Mouse (Mus musculus) gastrocnemius, adult 18-20 months (tissue): ENCODE results near the gene Gtf3c6. TPM values are rescaled to one million over a fixed set of nuclear protein-coding genes. Genes with fewer than 3 reads are reported as not detected.

Experiments used
- DNase-seq: peaks from one replicate; pipeline ENCODE4 v3.0.0; 2021; ENCODE audit warnings: low spot score
- total RNA-seq, 2 experiments: library from RNA; stranded (reverse); gene quantifications; 2 replicates each; pipeline ENCODE4 v1.2.3; 2021

The Gtf3c6 gene
- total RNA-seq, 2 experiments from 2014 or later, result 27.1 to 34.8 TPM

GRCm38 (mm10) chr10:40259542-40259941 is 1.6 kb upstream of the Gtf3c6 start:
- no peak for DNase-seq

GRCm38 (mm10) chr10:40258976-40259375 is 1.1 kb upstream of the Gtf3c6 start:
- DNase-seq, result peak; percentile 67

- peak; percentile 67 for DNase-seq
These were observed 576 bp upstream of the Gtf3c6 start for GRCm38 (mm10) chr10:40258401-40258966.

- no peak for DNase-seq
These were observed 1.2 kb downstream of the Gtf3c6 start for GRCm38 (mm10) chr10:40256716-40257115.

GRCm38 (mm10) chr10:40250969-40251368 is 6.9 kb downstream of the Gtf3c6 start:
- no peak for DNase-seq

GRCm38 (mm10) chr10:40249625-40250024 is 8.3 kb downstream of the Gtf3c6 start:
- DNase-seq, result no peak

GRCm38 (mm10) chr10:40247166-40247716 is 10.7 kb downstream of the Gtf3c6 start:
- DNase-seq, result no peak

GRCm38 (mm10) chr10:40246374-40247165 is 11.3 kb downstream of the Gtf3c6 start, which contains the start of gene Rpf2:
TSS of gene Rpf2 (minus strand) at chr10:40247036.
- peak; percentile 78 for DNase-seq

GRCm38 (mm10) chr10:40237826-40238225 is 20.1 kb downstream of the Gtf3c6 start:
- no peak for DNase-seq

GRCm38 (mm10) chr10:40233241-40233640 is 24.7 kb downstream of the Gtf3c6 start:
- DNase-seq, result no peak

GRCm38 (mm10) chr10:40232442-40232841 is 25.5 kb downstream of the Gtf3c6 start:
- DNase-seq, result no peak

- no peak for DNase-seq
These were observed 28.2 kb downstream of the Gtf3c6 start for GRCm38 (mm10) chr10:40229725-40230124.

GRCm38 (mm10) chr10:40227660-40228303 is 30.1 kb downstream of the Gtf3c6 start:
- DNase-seq, result no peak

- no peak for DNase-seq
These were observed 39.0 kb downstream of the Gtf3c6 start for GRCm38 (mm10) chr10:40218874-40219273.

- DNase-seq, result peak; percentile 95
These were observed 45.3 kb downstream of the Gtf3c6 start for GRCm38 (mm10) chr10:40212443-40213169.

Other genes with a start within 250 kb of the Gtf3c6 start
- gene Mfsd4b1, start 232.8 kb downstream of the Gtf3c6 start, total RNA-seq, result 1 to 10 TPM; 2.0 to 2.2 TPM
- 10 to 100 TPM; 44.1 to 46.2 TPM for gene Slc16a10, start 115.8 kb downstream of the Gtf3c6 start, total RNA-seq
- 10 to 100 TPM; 15.6 to 16.1 TPM for gene Rpf2, start 11.1 kb downstream of the Gtf3c6 start, total RNA-seq
- 100 to 1,000 TPM; 133 to 436 TPM for gene Amd1, start 44.1 kb upstream of the Gtf3c6 start, total RNA-seq
- 10 to 100 TPM in 1 of 2 experiments, 1 to 10 TPM in 1; 5.9 to 20.5 TPM for gene Cdk19, start 81.5 kb upstream of the Gtf3c6 start, total RNA-seq